Comparison of ENCODE assay signal across 8 mouse cellular contexts in the genomic region with DNA sequence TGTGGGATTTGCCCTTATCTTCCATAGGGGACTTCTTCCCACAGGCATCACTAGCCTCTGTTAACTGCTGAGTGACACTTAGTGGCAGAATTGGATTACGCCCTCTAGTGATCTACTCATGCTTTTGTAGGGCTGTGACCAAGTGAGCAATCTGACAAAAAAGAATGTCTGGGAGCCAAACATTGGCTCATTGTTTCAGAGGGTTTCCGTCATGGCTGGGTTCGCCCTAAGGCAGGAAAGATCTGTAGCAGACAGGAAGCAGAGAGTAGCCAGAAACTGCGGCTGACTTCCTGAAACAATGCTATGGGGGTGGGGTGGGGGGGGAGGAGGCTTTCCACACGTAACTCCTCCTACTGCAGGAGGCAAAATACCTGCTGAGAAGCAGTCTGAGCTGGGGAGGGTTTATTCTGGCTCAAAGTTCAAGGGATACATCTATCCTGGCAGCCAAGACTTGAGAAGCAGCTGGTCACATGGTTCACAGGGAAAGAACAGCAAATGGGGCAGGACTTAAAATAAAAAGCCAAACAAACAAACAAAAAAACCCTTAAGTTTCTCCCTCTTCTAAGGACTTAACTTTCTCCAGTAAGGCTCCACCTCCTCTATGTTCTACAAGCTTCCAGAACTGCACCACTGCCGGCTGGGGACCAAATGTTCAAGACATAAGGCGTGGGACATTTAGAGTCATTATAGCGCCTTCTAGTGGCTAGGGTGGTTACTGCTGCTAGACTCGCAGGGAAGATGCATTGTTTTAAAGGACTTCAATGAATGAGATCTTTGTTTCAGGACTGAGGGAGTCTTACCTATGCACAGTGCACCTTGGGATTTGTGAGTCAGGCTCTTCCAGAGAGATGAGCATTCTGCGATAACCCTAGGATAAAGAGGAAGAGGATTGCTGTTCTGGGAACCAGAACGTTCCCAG.
A peak's percentile ranks its signal among the peaks of the same experiment; 100 is the strongest.
DNase-seq lines count a peak whose midpoint lies in the region; TF ChIP-seq lines count a peak whose summit lies in the region.

No protein-coding gene starts in this region.

- no peak overlapping the region for H3K27ac ChIP-seq in heart, adult 2 months
- no peak overlapping the region for H3K27ac ChIP-seq in heart, embryonic 10.5 days

- H3K9me3 ChIP-seq in heart, embryonic 10.5 days, result no peaks in the 10 kb centered on the region

- 52% methylated on average over 11 of the region's 11 CpGs for WGBS in heart, adult 2 months
- WGBS in heart, embryonic 10.5 days, result 36% methylated on average over 11 of the region's 11 CpGs

- TF ChIP-seq CTCF in heart, adult 2 months (IDR thresholded peaks at IDR 0.05), result peak; percentile 47

- no peak overlapping the region for H3K9ac ChIP-seq in heart, adult 2 months (ENCODE audit: low read depth, low read length)

- intact Hi-C loops in heart, adult 2 months (cut with DNase I), result no loop called here

- H3K4me1 ChIP-seq in heart, adult 2 months (ENCODE audit: control insufficient read depth, insufficient read depth, low read length), result no peaks in the 10 kb centered on the region
- H3K4me1 ChIP-seq in heart, embryonic 10.5 days, result peaks cover 21% of the 10 kb centered on the region

- TF ChIP-seq EP300 in heart, adult 2 months (IDR thresholded peaks at IDR 0.05; ENCODE audit: insufficient read depth, low read depth, low read length), result no peak

- no peak for DNase-seq in heart, adult 2 months
- DNase-seq in heart, embryonic 10.5 days (ENCODE audit: low spot score), result no peak
- DNase-seq in 3T3-L1 (ENCODE audit: low read depth, low spot score) (peak; percentile 30), R1 (ENCODE audit: low read depth, low spot score) (peak; percentile 81)
- DNase-seq in kidney, adult 8-10 months, result peak; percentile 41 to 57
- no peak for DNase-seq in urinary bladder, adult 18-20 months (ENCODE audit: low spot score in 2 of 2)
- no peak for DNase-seq in ovary, postnatal 36 days (ENCODE audit: low spot score)
- no peak for DNase-seq in lung, postnatal 10 days

- TF ChIP-seq POLR2A in heart, adult 2 months (IDR thresholded peaks at IDR 0.05; ENCODE audit: insufficient read depth, low read depth, low read length), result no peak

- H3K4me3 ChIP-seq in heart, adult 2 months, result no peak overlapping the region
- no peak overlapping the region for H3K4me3 ChIP-seq in heart, embryonic 10.5 days

- H3K36me3 ChIP-seq in heart, adult 2 months (ENCODE audit: control insufficient read depth, insufficient read depth, low read length), result no peaks in the 10 kb centered on the region
- no peaks in the 10 kb centered on the region for H3K36me3 ChIP-seq in heart, embryonic 10.5 days

- H3K27me3 ChIP-seq in heart, adult 2 months (ENCODE audit: control insufficient read depth, insufficient read depth, low read length), result no peaks in the 10 kb centered on the region
- peaks cover 19% of the 10 kb centered on the region for H3K27me3 ChIP-seq in heart, embryonic 10.5 days (ENCODE audit: insufficient read depth, poor library complexity, severe bottlenecking)

- no peaks in the 10 kb centered on the region for H3K79me2 ChIP-seq in heart, adult 2 months (replicated peaks; ENCODE audit: control insufficient read depth, insufficient read depth, low read length)

Comparison
In these comparisons a context has a peak if more than half of its experiments do, and no peak if none do; other contexts are left out.
1. DNase-seq: peak in 3T3-L1 (single experiment), R1 (single experiment) and kidney, adult 8-10 months (2 of 2); none in heart, adult 2 months (0 of 2), heart, embryonic 10.5 days (single experiment), urinary bladder, adult 18-20 months (0 of 2), ovary, postnatal 36 days (single experiment) and lung, postnatal 10 days (single experiment).